Mouse (Mus musculus) liver, adult 2 months (tissue): Measurements from ENCODE around the gene Ndufv1.

Experiments used
- CTCF ChIP-seq: fragments of 200-500 bp; IDR thresholded peaks from 2 replicates; pipeline ENCODE4 v1.5.1; 2011; ENCODE audit warnings: low read depth, low read length, control low read depth
- POLR2A ChIP-seq: fragments of 200-500 bp; IDR thresholded peaks from 2 replicates; pipeline ENCODE4 v1.6.1; 2011; ENCODE audit warnings: low read length, control low read depth; ENCODE audit not compliant: insufficient read depth; ENCODE audit errors: extremely low read depth

GRCm38 (mm10) chr19:4003641-4004040 lies 9.0 kb downstream of the Ndufv1 start:
- TF ChIP-seq CTCF (no peak), POLR2A (no peak)
